Mouse (Mus musculus) neural tube, embryonic 13.5 days (tissue): ENCODE results near the gene Six2. TPM values are rescaled to one million over a fixed set of nuclear protein-coding genes. Genes with fewer than 3 reads are reported as not detected.
A peak's percentile ranks its signal among the peaks of the same experiment; 100 is the strongest.

Experiments
- ATAC-seq: fragments of 200-750 bp; cut with Nextera tagmentation; 2 replicates; pipeline ENCODE4 v1.8.0; 2017; ENCODE audit warnings: low read depth, mild to moderate bottlenecking, moderate TSS enrichment, moderate library complexity
- H3K27ac ChIP-seq: fragments of 300-500 bp; sonication (generic); replicated peaks from 2 replicates; pipeline ENCODE4 v1.5.1; 2015; ENCODE audit warnings: moderate library complexity, mild to moderate bottlenecking, inconsistent platforms
- H3K27me3 ChIP-seq: fragments of 300-500 bp; sonication (generic); 2 replicates; pipeline ENCODE4 v1.6.1; 2015; ENCODE audit warnings: mild to moderate bottlenecking, inconsistent platforms
- H3K36me3 ChIP-seq: fragments of 300-500 bp; sonication (generic); 2 replicates; pipeline ENCODE4 v1.6.1; 2015; ENCODE audit warnings: mild to moderate bottlenecking, inconsistent platforms
- H3K4me1 ChIP-seq: fragments of 300-500 bp; sonication (generic); replicated peaks from 2 replicates; pipeline ENCODE4 v1.6.1; 2015; ENCODE audit warnings: inconsistent platforms
- H3K4me2 ChIP-seq: fragments of 300-500 bp; sonication (generic); 2 replicates; pipeline ENCODE4 v1.6.1; 2015; ENCODE audit warnings: inconsistent platforms, mild to moderate bottlenecking, moderate library complexity
- H3K4me3 ChIP-seq: fragments of 300-500 bp; sonication (generic); 2 replicates; pipeline ENCODE4 v1.5.1; 2015; ENCODE audit warnings: mild to moderate bottlenecking, inconsistent platforms
- H3K9ac ChIP-seq: fragments of 300-500 bp; sonication (generic); 2 replicates; pipeline ENCODE4 v1.6.1; 2015; ENCODE audit warnings: moderate library complexity, mild to moderate bottlenecking, inconsistent platforms
- H3K9me3 ChIP-seq: fragments of 300-500 bp; sonication (generic); 2 replicates; pipeline ENCODE4 v1.6.1; 2016; ENCODE audit warnings: inconsistent platforms
- WGBS: fragments of 180-500 bp; shearing (Covaris S2); methylation state at CpG from one replicate; pipeline ENCODE4 v1.1.7; 2015; 5-methylcytosine and 5-hydroxymethylcytosine counted together
- polyA plus RNA-seq: library from polyadenylated mRNA; unstranded; fragments of >200 nt; fragmentation: Nextera tagmentation; extraction: Ambion mirVana; gene quantifications from 2 replicates; pipeline ENCODE4 v1.2.1, GENCODE M21; 2015

Six2 gene
- polyA plus RNA-seq, result 0.45 TPM in 1 of 2 replicates, not detected in the other

GRCm38 (mm10) chr17:85688236-85688910 is at the start of gene Six2:
TSS of gene Six2 (minus strand) at chr17:85688274.
- peak within 1 kb of the TSS; percentile 58 for H3K4me2 ChIP-seq
- ATAC-seq, result peak; percentile 76

GRCm38 (mm10) chr17:85737090-85737780 is 49.2 kb upstream of the Six2 start:
- Histone ChIP-seq H3K27me3 (peaks cover 8% of the 10 kb centered on the region), H3K4me1 (no peaks in the 10 kb centered on the region), H3K36me3 (no peaks in the 10 kb centered on the region), H3K4me2 (no peak overlapping the region), H3K9me3 (no peaks in the 10 kb centered on the region), H3K9ac (no peak overlapping the region), H3K27ac (no peak overlapping the region), H3K4me3 (no peak overlapping the region)
- no peak for ATAC-seq
- WGBS, result 42% methylated on average over 17 of the region's 19 CpGs

More at GRCm38 (mm10) chr17:85688236-85688910, at the start of gene Six2:
- H3K9me3 ChIP-seq, result no peaks in the 10 kb centered on the region
- H3K36me3 ChIP-seq, result no peaks in the 10 kb centered on the region
- WGBS, result under 1% methylated on average over 55 of the region's 55 CpGs
- H3K27me3 ChIP-seq, result peaks cover 99% of the 10 kb centered on the region
- H3K27ac ChIP-seq, result no peak within 1 kb of the TSS
- H3K4me3 ChIP-seq, result peak within 1 kb of the TSS; percentile 37
- peaks cover 22% of the 10 kb centered on the region for H3K4me1 ChIP-seq
- no peak within 1 kb of the TSS; the same call in 1 of the 2 replicates for H3K9ac ChIP-seq

GRCm38 (mm10) chr17:85731329-85731728 is 43.3 kb upstream of the Six2 start:
- H3K4me2 ChIP-seq, result no peak overlapping the region
- H3K9me3 ChIP-seq, result no peaks in the 10 kb centered on the region
- peaks cover 3% of the 10 kb centered on the region; the same call in 1 of the 2 replicates for H3K27me3 ChIP-seq
- H3K27ac ChIP-seq, result no peak overlapping the region
- H3K4me3 ChIP-seq, result no peak overlapping the region
- WGBS, result 85% methylated on average over 5 of the region's 5 CpGs
- no peak for ATAC-seq
- no peaks in the 10 kb centered on the region for H3K4me1 ChIP-seq
- H3K36me3 ChIP-seq, result no peaks in the 10 kb centered on the region
- H3K9ac ChIP-seq, result no peak overlapping the region

- Histone ChIP-seq H3K27me3 (0 out of 2 replicates have a peak, but pooled peaks cover 3% of the 10 kb centered on the region), H3K9me3 (no peaks in the 10 kb centered on the region), H3K4me3 (no peak overlapping the region), H3K4me1 (no peaks in the 10 kb centered on the region), H3K9ac (no peak overlapping the region), H3K27ac (no peak overlapping the region), H3K36me3 (no peaks in the 10 kb centered on the region), H3K4me2 (no peak overlapping the region)
- ATAC-seq, result no peak
- 84% methylated on average over 12 of the region's 12 CpGs for WGBS
Observed at GRCm38 (mm10) chr17:85730231-85731015, 42.3 kb upstream of the Six2 start.

- Histone ChIP-seq H3K9me3 (no peaks in the 10 kb centered on the region), H3K4me3 (no peak overlapping the region), H3K27me3 (0 out of 2 replicates have a peak, but pooled peaks cover 3% of the 10 kb centered on the region), H3K9ac (no peak overlapping the region), H3K4me2 (no peak overlapping the region), H3K27ac (no peak overlapping the region), H3K4me1 (no peaks in the 10 kb centered on the region), H3K36me3 (no peaks in the 10 kb centered on the region)
- ATAC-seq, result no peak
- 92% methylated on average over 5 of the region's 5 CpGs for WGBS
Observed at GRCm38 (mm10) chr17:85728071-85728718, 40.1 kb upstream of the Six2 start.

GRCm38 (mm10) chr17:85725988-85726387 is 37.9 kb upstream of the Six2 start:
- ATAC-seq, result no peak
- H3K9me3 ChIP-seq, result no peaks in the 10 kb centered on the region
- H3K27ac ChIP-seq, result no peak overlapping the region
- H3K4me2 ChIP-seq, result no peak overlapping the region
- no peaks in the 10 kb centered on the region for H3K36me3 ChIP-seq
- H3K4me3 ChIP-seq, result no peak overlapping the region
- H3K4me1 ChIP-seq, result no peaks in the 10 kb centered on the region
- H3K9ac ChIP-seq, result no peak overlapping the region
- WGBS, result 91% methylated on average over 9 of the region's 9 CpGs
- H3K27me3 ChIP-seq, result no peaks in the 10 kb centered on the region

GRCm38 (mm10) chr17:85723166-85723565 is 35.1 kb upstream of the Six2 start:
- no peak overlapping the region for H3K4me3 ChIP-seq
- ATAC-seq, result no peak
- no peaks in the 10 kb centered on the region for H3K4me1 ChIP-seq
- no peak overlapping the region for H3K27ac ChIP-seq
- no peaks in the 10 kb centered on the region for H3K36me3 ChIP-seq
- 82% methylated on average over 5 of the region's 5 CpGs for whole genome bisulfite sequencing
- H3K9ac ChIP-seq, result no peak overlapping the region
- H3K27me3 ChIP-seq, result no peaks in the 10 kb centered on the region
- H3K4me2 ChIP-seq, result no peak overlapping the region
- no peaks in the 10 kb centered on the region for H3K9me3 ChIP-seq

- no peak overlapping the region for H3K27ac ChIP-seq
- 0 out of 2 replicates have a peak, but pooled peaks cover 3% of the 10 kb centered on the region for H3K27me3 ChIP-seq
- WGBS, result 71% methylated on average over 7 of the region's 7 CpGs
- H3K9me3 ChIP-seq, result no peaks in the 10 kb centered on the region
- no peaks in the 10 kb centered on the region for H3K36me3 ChIP-seq
- peaks cover 5% of the 10 kb centered on the region; the same call in 1 of the 2 replicates for H3K4me1 ChIP-seq
- H3K4me2 ChIP-seq, result no peak overlapping the region
- H3K9ac ChIP-seq, result no peak overlapping the region
- ATAC-seq, result no peak
- H3K4me3 ChIP-seq, result no peak overlapping the region
Observed at GRCm38 (mm10) chr17:85717266-85717665, 29.2 kb upstream of the Six2 start.

GRCm38 (mm10) chr17:85715784-85716183 is 27.7 kb upstream of the Six2 start:
- 62% methylated on average over 11 of the region's 11 CpGs for WGBS
- no peak overlapping the region for H3K4me3 ChIP-seq
- no peak overlapping the region for H3K9ac ChIP-seq
- ATAC-seq, result no peak
- H3K27me3 ChIP-seq, result 0 out of 2 replicates have a peak, but pooled peaks cover 3% of the 10 kb centered on the region
- H3K4me2 ChIP-seq, result no peak overlapping the region
- peaks cover 5% of the 10 kb centered on the region; the same call in 1 of the 2 replicates for H3K4me1 ChIP-seq
- H3K9me3 ChIP-seq, result no peaks in the 10 kb centered on the region
- H3K36me3 ChIP-seq, result no peaks in the 10 kb centered on the region
- H3K27ac ChIP-seq, result no peak overlapping the region

GRCm38 (mm10) chr17:85714370-85714769 is 26.3 kb upstream of the Six2 start:
- Histone ChIP-seq H3K4me3 (no peak overlapping the region), H3K4me1 (peaks cover 5% of the 10 kb centered on the region; the same call in 1 of the 2 replicates), H3K27ac (no peak overlapping the region), H3K9ac (no peak overlapping the region), H3K27me3 (0 out of 2 replicates have a peak, but pooled peaks cover 3% of the 10 kb centered on the region), H3K36me3 (no peaks in the 10 kb centered on the region), H3K9me3 (no peaks in the 10 kb centered on the region), H3K4me2 (no peak overlapping the region)
- no peak for ATAC-seq
- WGBS, result 35% methylated on average over 5 of the region's 5 CpGs

- Histone ChIP-seq H3K27ac (no peak overlapping the region), H3K36me3 (no peaks in the 10 kb centered on the region), H3K4me3 (no peak overlapping the region), H3K4me2 (no peak overlapping the region), H3K9ac (no peak overlapping the region), H3K9me3 (no peaks in the 10 kb centered on the region), H3K4me1 (peaks cover 5% of the 10 kb centered on the region; the same call in 1 of the 2 replicates), H3K27me3 (peaks cover 8% of the 10 kb centered on the region; the same call in 1 of the 2 replicates)
- WGBS, result 80% methylated on average over 10 of the region's 10 CpGs
- ATAC-seq, result no peak
Observed at GRCm38 (mm10) chr17:85712874-85713273, 24.8 kb upstream of the Six2 start.
